Mouse (Mus musculus): ENCODE data around the gene Rhoh. TPM values are rescaled to one million over a fixed set of nuclear protein-coding genes. Genes with fewer than 3 reads are reported as not detected.
A peak's percentile ranks its signal among the peaks of the same experiment; 100 is the strongest.

The Rhoh gene
- total and polyA plus RNA-seq, 2 experiments from 2014 or later: 0.54 to 1.00 TPM

GRCm38 (mm10) chr5:65902811-65903210 lies 41.8 kb downstream of the Rhoh start:
- Histone ChIP-seq H3K9ac (no peak overlapping the region), H3K27me3 (ENCODE audit: insufficient read depth, low read length) (no peaks in the 10 kb centered on the region), H3K4me3 (ENCODE audit: low read depth, low read length) (no peak overlapping the region), H3K27ac (ENCODE audit: low read depth, low read length) (no peak overlapping the region), H3K36me3 (ENCODE audit: insufficient read depth) (no peaks in the 10 kb centered on the region), H3K4me1 (ENCODE audit: insufficient read depth) (no peaks in the 10 kb centered on the region), H3K4me2 (ENCODE audit: low read depth) (no peak overlapping the region), H3K9me3 (ENCODE audit: low read length) (0 out of 2 replicates have a peak, but pooled peaks cover 5% of the 10 kb centered on the region)
- 93% methylated on average over 9 of the region's 9 CpGs for WGBS
- ATAC-seq (no peak), DNase-seq (no peak)
- no peak for TF ChIP-seq CTCF (IDR thresholded peaks at IDR 0.05; ENCODE audit: low read depth)

- no peak overlapping the region for H3K4me3 ChIP-seq (ENCODE audit: low read depth, low read length)
These were observed 43.5 kb downstream of the Rhoh start for GRCm38 (mm10) chr5:65904476-65904875.

GRCm38 (mm10) chr5:65908751-65909150 lies 47.7 kb downstream of the Rhoh start:
- no peak for TF ChIP-seq CTCF (IDR thresholded peaks at IDR 0.05; ENCODE audit: low read depth)
- Histone ChIP-seq H3K9me3 (ENCODE audit: low read length) (no peaks in the 10 kb centered on the region), H3K9ac (no peak overlapping the region), H3K27ac (ENCODE audit: low read depth, low read length) (no peak overlapping the region), H3K4me2 (ENCODE audit: low read depth) (no peak overlapping the region), H3K27me3 (ENCODE audit: insufficient read depth, low read length) (no peaks in the 10 kb centered on the region), H3K4me3 (ENCODE audit: low read depth, low read length) (no peak overlapping the region), H3K36me3 (ENCODE audit: insufficient read depth) (no peaks in the 10 kb centered on the region), H3K4me1 (ENCODE audit: insufficient read depth) (no peaks in the 10 kb centered on the region)
- DNase-seq: no peak
- WGBS: 63% methylated on average over 2 of the region's 2 CpGs
- ATAC-seq: no peak

More at GRCm38 (mm10) chr5:65904476-65904875, 43.5 kb downstream of the Rhoh start:
- Histone ChIP-seq H3K4me2 (ENCODE audit: low read depth) (no peak overlapping the region), H3K27ac (ENCODE audit: low read depth, low read length) (no peak overlapping the region), H3K9ac (no peak overlapping the region), H3K4me1 (ENCODE audit: insufficient read depth) (no peaks in the 10 kb centered on the region), H3K27me3 (ENCODE audit: insufficient read depth, low read length) (no peaks in the 10 kb centered on the region), H3K36me3 (ENCODE audit: insufficient read depth) (no peaks in the 10 kb centered on the region), H3K9me3 (ENCODE audit: low read length) (0 out of 2 replicates have a peak, but pooled peaks cover 5% of the 10 kb centered on the region)
- ATAC-seq (no peak), DNase-seq (no peak)
- TF ChIP-seq CTCF (IDR thresholded peaks at IDR 0.05; ENCODE audit: low read depth): no peak
- WGBS: 94% methylated on average over 4 of the region's 4 CpGs

DNA sequence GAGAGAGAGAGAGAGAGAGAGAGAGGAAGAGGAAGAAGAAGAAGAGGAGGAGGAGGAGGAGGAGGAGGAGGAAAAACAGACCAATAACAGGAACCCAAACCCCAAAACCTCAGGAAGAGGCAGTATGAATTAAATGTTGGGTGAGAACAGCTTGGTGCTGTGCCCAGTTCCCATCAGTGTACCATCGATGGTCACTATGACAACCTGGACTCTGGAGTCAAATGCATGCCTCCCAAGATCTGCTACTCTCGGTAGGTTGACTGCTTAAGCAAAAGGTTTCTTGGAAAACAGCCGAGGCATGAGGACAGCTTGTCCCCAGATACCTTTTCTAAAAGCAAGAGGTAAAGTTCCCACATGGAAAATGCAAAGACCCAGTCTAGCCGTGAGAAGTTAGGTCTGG lies 48.3 kb downstream of the Rhoh start:
- no peaks in the 10 kb centered on the region for H3K27me3 ChIP-seq (ENCODE audit: insufficient read depth, low read length)
- no peak overlapping the region for H3K4me3 ChIP-seq (ENCODE audit: low read depth, low read length)
- H3K4me1 ChIP-seq (ENCODE audit: insufficient read depth): no peaks in the 10 kb centered on the region
- WGBS: 46% methylated on average over 4 of the region's 4 CpGs
- no peak overlapping the region for H3K9ac ChIP-seq
- no peak overlapping the region for H3K4me2 ChIP-seq (ENCODE audit: low read depth)
- no peak for ATAC-seq
- no peaks in the 10 kb centered on the region for H3K36me3 ChIP-seq (ENCODE audit: insufficient read depth)
- DNase-seq: peak; percentile 27
- H3K9me3 ChIP-seq (ENCODE audit: low read length): no peaks in the 10 kb centered on the region
- no peak for TF ChIP-seq CTCF (IDR thresholded peaks at IDR 0.05; ENCODE audit: low read depth)
- no peak overlapping the region for H3K27ac ChIP-seq (ENCODE audit: low read depth, low read length)

GRCm38 (mm10) chr5:65910398-65910797 lies 49.4 kb downstream of the Rhoh start:
- no peaks in the 10 kb centered on the region for H3K9me3 ChIP-seq (ENCODE audit: low read length)
- no peak overlapping the region for H3K4me3 ChIP-seq (ENCODE audit: low read depth, low read length)
- H3K4me1 ChIP-seq (ENCODE audit: insufficient read depth): no peaks in the 10 kb centered on the region
- TF ChIP-seq CTCF (IDR thresholded peaks at IDR 0.05; ENCODE audit: low read depth): no peak
- ATAC-seq (no peak), DNase-seq (no peak)
- no peak overlapping the region for H3K9ac ChIP-seq
- WGBS: 84% methylated on average over 4 of the region's 4 CpGs
- no peak overlapping the region for H3K27ac ChIP-seq (ENCODE audit: low read depth, low read length)
- no peak overlapping the region for H3K4me2 ChIP-seq (ENCODE audit: low read depth)
- H3K36me3 ChIP-seq (ENCODE audit: insufficient read depth): no peaks in the 10 kb centered on the region
- H3K27me3 ChIP-seq (ENCODE audit: insufficient read depth, low read length): no peaks in the 10 kb centered on the region

GRCm38 (mm10) chr5:65911676-65912075 lies 50.7 kb downstream of the Rhoh start:
- no peak for ATAC-seq
- H3K9ac ChIP-seq: no peak overlapping the region
- WGBS: 82% methylated on average over 7 of the region's 7 CpGs

DNA sequence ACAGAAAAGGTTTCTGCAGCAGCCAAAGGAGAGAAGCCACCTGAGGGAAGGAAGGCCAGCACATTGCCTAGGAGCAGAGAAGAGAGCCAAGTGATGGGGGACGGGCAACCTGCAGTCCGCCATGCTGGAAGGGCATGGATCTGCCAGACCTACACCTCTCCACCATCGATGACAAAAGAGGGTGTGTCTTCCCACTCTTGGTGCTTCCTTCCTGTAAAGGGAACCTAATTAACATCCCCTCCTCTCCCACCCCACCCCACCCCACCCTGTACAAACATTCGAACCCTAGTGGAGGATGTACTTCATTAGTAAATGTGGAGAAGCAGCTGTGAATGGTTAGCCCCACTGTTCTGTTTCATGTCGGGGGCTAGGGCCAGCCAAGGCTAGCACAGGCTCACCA lies 51.2 kb downstream of the Rhoh start:
- no peak for TF ChIP-seq CTCF (IDR thresholded peaks at IDR 0.05; ENCODE audit: low read depth)
- no peak for ATAC-seq
- Histone ChIP-seq H3K4me3 (ENCODE audit: low read depth, low read length) (no peak overlapping the region), H3K9me3 (ENCODE audit: low read length) (no peaks in the 10 kb centered on the region), H3K9ac (no peak overlapping the region), H3K27me3 (ENCODE audit: insufficient read depth, low read length) (no peaks in the 10 kb centered on the region), H3K4me1 (ENCODE audit: insufficient read depth) (no peaks in the 10 kb centered on the region), H3K4me2 (ENCODE audit: low read depth) (no peak overlapping the region), H3K36me3 (ENCODE audit: insufficient read depth) (no peaks in the 10 kb centered on the region), H3K27ac (ENCODE audit: low read depth, low read length) (no peak overlapping the region)
- no peak for DNase-seq
- WGBS: 86% methylated on average over 5 of the region's 5 CpGs

More at GRCm38 (mm10) chr5:65911676-65912075, 50.7 kb downstream of the Rhoh start:
- Histone ChIP-seq H3K4me1 (ENCODE audit: insufficient read depth) (no peaks in the 10 kb centered on the region), H3K27ac (ENCODE audit: low read depth, low read length) (no peak overlapping the region), H3K4me3 (ENCODE audit: low read depth, low read length) (no peak overlapping the region), H3K36me3 (ENCODE audit: insufficient read depth) (no peaks in the 10 kb centered on the region), H3K4me2 (ENCODE audit: low read depth) (no peak overlapping the region), H3K27me3 (ENCODE audit: insufficient read depth, low read length) (no peaks in the 10 kb centered on the region), H3K9me3 (ENCODE audit: low read length) (no peaks in the 10 kb centered on the region)
- no peak for DNase-seq
- TF ChIP-seq CTCF (IDR thresholded peaks at IDR 0.05; ENCODE audit: low read depth): no peak
